Mouse (Mus musculus) liver, postnatal 0 days (tissue): ENCODE measurements around the gene Zbtb45.

Experiments
- CTCF ChIP-seq: sonication (generic); IDR thresholded peaks from 2 replicates; pipeline ENCODE4 v1.5.1; 2016; ENCODE audit warnings: antibody characterized with exemption, low read depth
- EP300 ChIP-seq: IDR thresholded peaks from 2 replicates; pipeline ENCODE4 v1.6.1; 2016; ENCODE audit warnings: antibody characterized with exemption, low read depth, mild to moderate bottlenecking

GRCm38 (mm10) chr7:13006011-13006410 lies 3.8 kb downstream of the Zbtb45 start:
- no peak for TF ChIP-seq EP300
- no peak for TF ChIP-seq CTCF
